Mouse (Mus musculus) gonadal fat pad, adult 2 months (tissue): Measurements from ENCODE around the gene Arhgap24. TPM values are rescaled to one million over a fixed set of nuclear protein-coding genes. Genes with fewer than 3 reads are reported as not detected.
"Not testable (repeated sequence)": the region's sequence is repeated elsewhere in the genome, so short reads cannot be mapped to it uniquely, and the experiment has no call there.

ENCODE experiments used
- DNase-seq: peaks from one replicate; pipeline ENCODE4 v3.0.0-alpha.2; 2012; ENCODE audit warnings: low read depth
- polyA plus RNA-seq: library from polyadenylated mRNA; depleted of rRNA; stranded (reverse); fragments of >200 nt; gene quantifications from 2 replicates; pipeline ENCODE4 v1.2.3, GENCODE M21; 2012

Arhgap24 gene
- polyA plus RNA-seq, 1 experiment = 16.7 TPM

- DNase-seq = no peak
These were observed 310.1 kb downstream of the Arhgap24 start for GRCm38 (mm10) chr5:102791273-102791672.

- DNase-seq = no peak
These were observed 312.3 kb downstream of the Arhgap24 start for GRCm38 (mm10) chr5:102793536-102793935.

GRCm38 (mm10) chr5:102801469-102801868 is 320.3 kb downstream of the Arhgap24 start:
- no peak for DNase-seq

- DNase-seq = no peak
These were observed 321.6 kb downstream of the Arhgap24 start for GRCm38 (mm10) chr5:102802833-102803232.

GRCm38 (mm10) chr5:102803675-102804074 is 322.5 kb downstream of the Arhgap24 start:
- no peak for DNase-seq

- DNase-seq = no peak
These were observed 326.3 kb downstream of the Arhgap24 start for GRCm38 (mm10) chr5:102807518-102807917.

- DNase-seq = no peak
These were observed 329.3 kb downstream of the Arhgap24 start for GRCm38 (mm10) chr5:102810366-102810957.

DNA sequence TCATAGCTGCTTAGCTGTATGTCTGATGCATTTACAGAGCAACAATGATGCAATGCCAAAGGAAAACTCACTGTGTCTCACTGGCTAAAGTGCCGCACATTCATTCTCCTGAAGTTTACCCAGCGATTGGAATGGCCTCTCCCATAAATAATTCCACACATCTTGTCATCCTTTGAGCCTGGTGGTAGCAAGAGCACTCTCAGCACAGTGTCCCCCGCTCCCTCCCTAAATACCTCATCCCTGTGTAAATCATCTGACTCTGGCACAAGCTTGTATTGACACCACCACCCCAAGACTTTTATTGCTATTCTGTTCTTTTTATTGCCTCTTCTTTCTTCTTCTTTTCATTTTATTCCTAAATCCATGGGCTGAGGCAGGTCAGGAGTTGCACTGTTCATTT is 332.1 kb downstream of the Arhgap24 start:
- no peak for DNase-seq

DNA sequence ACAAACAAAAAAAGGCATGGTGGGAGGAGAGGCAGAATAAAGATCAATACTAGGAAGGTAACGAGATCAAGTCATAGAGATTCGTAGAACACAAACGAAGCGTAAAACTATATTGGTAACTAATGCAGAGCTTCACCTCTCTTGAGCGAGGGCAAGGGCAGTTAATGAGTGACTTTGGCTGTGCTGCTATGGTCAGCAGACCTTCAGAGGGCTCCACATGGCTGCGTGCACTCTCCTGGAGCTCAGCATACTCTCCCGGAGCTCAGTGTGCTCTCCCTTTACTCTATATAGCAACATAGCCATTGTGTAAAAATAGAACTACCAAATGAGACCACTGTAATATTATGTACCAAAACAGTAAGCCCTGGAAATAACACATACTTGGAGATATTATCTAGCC is 336.4 kb downstream of the Arhgap24 start:
- no peak for DNase-seq

DNA sequence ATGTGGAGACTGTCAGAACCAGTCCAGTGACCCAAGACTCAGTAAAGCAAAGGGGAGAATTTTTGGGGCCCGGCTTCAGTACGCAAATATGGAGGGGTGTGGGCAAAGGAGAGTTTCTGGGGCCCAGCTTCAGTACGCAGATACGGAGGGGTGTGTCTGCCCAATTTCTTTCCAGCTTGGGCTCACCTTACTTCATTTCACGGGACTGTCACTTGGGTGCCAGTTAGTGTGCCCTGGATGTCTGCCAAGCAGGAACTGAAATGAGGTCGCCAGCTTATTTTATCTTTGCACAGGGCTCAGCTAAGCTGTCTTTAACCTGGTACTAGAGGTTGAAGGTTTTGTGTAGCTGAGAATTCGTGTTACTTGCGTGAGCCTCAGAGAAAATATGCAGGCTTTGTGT is 344.3 kb downstream of the Arhgap24 start:
- no peak for DNase-seq

- DNase-seq = no peak
These were observed 357.9 kb downstream of the Arhgap24 start for GRCm38 (mm10) chr5:102839071-102839470.

- no peak for DNase-seq
These were observed 362.9 kb downstream of the Arhgap24 start for GRCm38 (mm10) chr5:102843934-102844709.

DNA sequence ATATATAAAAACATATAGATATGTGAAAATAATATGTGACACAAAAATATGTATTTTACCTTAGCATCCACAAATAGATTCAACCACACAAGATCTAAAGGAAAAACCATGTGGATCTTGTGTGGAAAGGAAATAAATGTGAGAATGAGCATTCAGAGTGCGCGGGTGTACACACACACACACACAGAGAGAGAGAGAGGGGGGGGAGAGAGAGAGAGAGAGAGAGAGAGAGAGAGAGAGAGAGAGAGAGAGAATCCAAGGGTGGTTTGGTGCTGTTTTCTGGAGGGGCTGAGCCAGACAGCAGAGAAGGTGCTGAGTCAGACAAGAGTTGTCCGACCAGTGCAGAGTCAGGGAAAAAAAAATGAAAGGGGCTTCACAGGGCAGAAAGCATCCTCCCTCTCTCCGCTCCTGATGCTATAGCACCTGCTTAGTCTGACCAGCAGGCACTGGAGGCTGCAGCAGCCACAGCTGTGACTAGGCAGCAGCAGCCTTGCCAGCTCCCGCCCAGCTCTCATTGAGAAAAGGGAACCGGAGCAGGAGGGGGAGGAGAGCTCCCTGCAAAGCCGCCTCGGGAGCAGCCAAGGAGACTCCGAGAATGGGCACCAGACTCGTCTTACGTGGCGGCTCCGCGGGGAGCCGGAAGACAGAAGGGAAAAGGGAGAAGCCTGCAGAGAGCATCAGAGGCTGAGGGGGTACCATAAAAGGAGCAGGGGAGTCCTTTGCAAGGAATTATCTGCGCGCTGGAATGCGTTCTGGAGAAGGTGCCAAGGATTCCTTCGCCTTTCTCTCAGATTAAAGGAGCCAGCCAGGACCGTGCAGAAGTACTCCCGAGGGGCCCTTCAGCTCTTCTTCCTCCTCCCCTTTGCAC is 363.8 kb downstream of the Arhgap24 start:
- DNase-seq = no peak

DNA sequence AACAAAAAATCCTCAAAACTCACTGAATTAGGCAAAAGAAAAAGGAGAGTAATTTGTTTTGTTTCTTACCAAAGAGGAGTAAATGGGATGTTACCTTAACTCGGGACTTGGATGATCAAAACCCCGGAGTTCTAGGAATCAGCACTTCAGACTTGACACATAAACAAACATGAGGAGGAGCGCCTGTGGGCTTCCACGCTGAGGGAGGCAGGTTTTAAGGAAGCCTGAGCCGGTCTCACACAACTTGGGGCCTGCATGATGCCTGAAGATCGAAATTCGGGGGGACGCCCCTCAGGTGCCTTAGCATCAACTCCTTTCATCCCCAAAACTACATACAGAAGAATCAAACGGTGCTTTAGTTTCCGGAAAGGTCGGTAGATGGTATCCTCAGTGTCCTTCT is 364.6 kb downstream of the Arhgap24 start:
- no peak for DNase-seq

DNA sequence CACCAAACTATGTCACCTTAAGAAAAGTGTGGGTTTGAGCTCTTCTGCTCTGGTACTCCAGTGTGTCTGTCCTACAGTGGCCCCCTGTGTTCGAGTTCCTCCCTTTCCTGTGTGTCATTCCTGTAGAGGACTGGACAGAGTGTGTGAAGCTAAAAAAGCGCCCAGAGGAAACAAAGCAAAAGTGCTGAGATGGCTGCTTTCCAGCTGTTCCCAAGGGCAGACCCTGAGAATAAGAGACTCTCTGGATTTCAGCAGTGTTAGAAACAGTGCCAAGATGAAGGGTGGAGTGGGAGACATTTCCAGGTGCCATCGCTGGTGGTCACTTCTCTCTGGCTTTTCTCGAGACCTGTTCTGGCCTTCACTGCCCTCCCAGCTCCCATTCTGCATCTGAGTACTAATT is 366.7 kb downstream of the Arhgap24 start:
- no peak for DNase-seq

DNA sequence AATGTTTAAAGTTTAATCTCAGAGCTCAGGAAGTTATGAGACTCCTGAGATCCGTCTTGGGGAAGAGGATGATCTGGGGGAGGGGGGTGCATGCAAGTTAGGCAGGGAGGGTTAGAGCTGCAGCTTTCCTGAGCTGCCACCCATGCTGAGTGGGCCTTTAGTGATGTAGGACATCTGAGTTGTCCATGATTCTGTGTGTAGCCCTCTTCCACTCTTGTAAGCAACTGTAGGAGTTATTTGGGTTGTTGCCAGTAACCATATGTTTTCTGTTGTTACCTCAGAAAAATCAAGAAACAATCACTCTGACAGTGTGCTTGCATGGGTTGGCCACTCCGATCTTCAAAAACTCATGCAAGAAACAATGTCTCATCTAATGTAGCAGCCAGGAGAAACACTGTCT is 370.6 kb downstream of the Arhgap24 start:
- no peak for DNase-seq

DNA sequence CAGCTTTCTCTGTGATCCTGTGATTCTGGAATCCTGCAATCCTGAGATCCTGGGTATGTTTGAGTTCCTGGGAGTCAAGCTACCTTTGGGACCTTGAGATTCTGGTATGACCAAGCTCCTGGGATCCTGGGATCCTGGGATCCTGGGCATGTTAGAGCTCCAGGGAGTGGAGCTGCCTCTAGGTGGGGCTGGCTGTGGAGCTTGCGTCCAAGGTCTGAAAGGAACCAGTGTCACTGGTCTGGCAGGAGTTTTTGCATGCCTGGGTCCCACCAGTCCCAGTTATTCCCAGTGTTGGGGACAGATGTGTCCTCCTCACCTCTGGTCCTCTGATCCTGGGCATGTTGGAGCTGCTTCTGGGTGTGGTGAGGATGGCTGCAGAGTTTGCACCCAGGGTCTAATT is 372.6 kb downstream of the Arhgap24 start:
- no peak for DNase-seq

GRCm38 (mm10) chr5:102855805-102856204 is 374.6 kb downstream of the Arhgap24 start:
- DNase-seq = no peak

GRCm38 (mm10) chr5:102858047-102858446 is 376.9 kb downstream of the Arhgap24 start:
- no peak for DNase-seq

- no peak for DNase-seq
These were observed 378.6 kb downstream of the Arhgap24 start for GRCm38 (mm10) chr5:102859749-102860148.

GRCm38 (mm10) chr5:102868196-102868595 is 387.0 kb downstream of the Arhgap24 start:
- DNase-seq = no peak

DNA sequence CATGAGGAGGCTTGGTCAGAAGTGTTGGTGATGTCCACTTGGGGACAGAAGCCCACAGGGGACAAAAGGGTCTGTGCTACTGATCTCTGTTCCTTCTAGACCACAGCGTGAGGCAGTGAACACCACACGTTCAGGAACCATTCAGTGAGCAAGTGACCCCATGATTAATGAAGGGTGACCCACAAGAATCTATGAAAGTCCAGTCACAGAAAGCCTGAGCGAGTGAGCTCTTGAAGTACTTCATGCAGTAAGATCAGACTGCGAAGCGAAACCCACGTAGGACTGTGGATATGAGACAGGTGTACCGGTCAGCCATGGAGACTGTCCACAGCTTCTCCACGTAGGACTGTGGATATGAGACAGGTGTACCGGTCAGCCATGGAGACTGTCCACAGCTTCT is 391.8 kb downstream of the Arhgap24 start:
- DNase-seq = not testable (repeated sequence)
